Mouse (Mus musculus) CD4-positive, CD25-positive, alpha-beta regulatory T cell, adult 2 months (primary cell): Measurements from ENCODE around the gene Slc20a1.

Source experiments
- DNase-seq: peaks from one replicate; pipeline ENCODE4 v3.0.0-alpha.2; 2012; ENCODE audit warnings: low read depth, low spot score

The Slc20a1 gene

GRCm38 (mm10) chr2:129198436-129199327 lies at the start of gene Slc20a1:
TSS of gene Slc20a1 (plus strand) at chr2:129198764.
- peak; percentile 99 for DNase-seq

- no peak for DNase-seq
Measured at GRCm38 (mm10) chr2:129148836-129149235, 49.7 kb upstream of the Slc20a1 start.

GRCm38 (mm10) chr2:129150386-129150785 lies 48.2 kb upstream of the Slc20a1 start:
- no peak for DNase-seq

GRCm38 (mm10) chr2:129151111-129151510 lies 47.5 kb upstream of the Slc20a1 start:
- no peak for DNase-seq

- DNase-seq, result no peak
Measured at GRCm38 (mm10) chr2:129152751-129153150, 45.8 kb upstream of the Slc20a1 start.

GRCm38 (mm10) chr2:129164815-129165214 lies 33.7 kb upstream of the Slc20a1 start:
- DNase-seq, result no peak

GRCm38 (mm10) chr2:129166466-129167463 lies 31.8 kb upstream of the Slc20a1 start:
- DNase-seq, result no peak

GRCm38 (mm10) chr2:129173386-129173785 lies 25.2 kb upstream of the Slc20a1 start:
- no peak for DNase-seq

- peak; percentile 80 for DNase-seq
Measured at GRCm38 (mm10) chr2:129174474-129174873, 24.1 kb upstream of the Slc20a1 start.

- DNase-seq, result no peak
Measured at GRCm38 (mm10) chr2:129175636-129176035, 22.9 kb upstream of the Slc20a1 start.

- no peak for DNase-seq
Measured at GRCm38 (mm10) chr2:129176676-129177420, 21.7 kb upstream of the Slc20a1 start.

- no peak for DNase-seq
Measured at GRCm38 (mm10) chr2:129177661-129178060, 20.9 kb upstream of the Slc20a1 start.

- no peak for DNase-seq
Measured at GRCm38 (mm10) chr2:129178182-129178908, 20.2 kb upstream of the Slc20a1 start.

GRCm38 (mm10) chr2:129179946-129180853 lies 18.4 kb upstream of the Slc20a1 start:
- peak; percentile 76 for DNase-seq

GRCm38 (mm10) chr2:129181509-129181908 lies 17.1 kb upstream of the Slc20a1 start:
- peak; percentile 48 for DNase-seq

- peak; percentile 22 for DNase-seq
Measured at GRCm38 (mm10) chr2:129182412-129182811, 16.2 kb upstream of the Slc20a1 start.

GRCm38 (mm10) chr2:129183561-129184031 lies 15.0 kb upstream of the Slc20a1 start:
- peak; percentile 88 for DNase-seq

GRCm38 (mm10) chr2:129184853-129185252 lies 13.7 kb upstream of the Slc20a1 start:
- DNase-seq, result no peak

- DNase-seq, result peak; percentile 39
Measured at GRCm38 (mm10) chr2:129185611-129186290, 12.8 kb upstream of the Slc20a1 start.
